Mouse (Mus musculus) heart, embryonic 13.5 days (tissue): ENCODE measurements around the gene Pou4f2. TPM values are rescaled to one million over a fixed set of nuclear protein-coding genes. Genes with fewer than 3 reads are reported as not detected.
A peak's percentile ranks its signal among the peaks of the same experiment; 100 is the strongest.

Experiments
- ATAC-seq: fragments of 200-750 bp; cut with Nextera tagmentation; 2 replicates; pipeline ENCODE4 v1.8.0; 2017; ENCODE audit warnings: moderate TSS enrichment; ENCODE audit not compliant: insufficient number of reproducible peaks, low FRiP score, low TSS enrichment; ENCODE audit errors: extremely low read depth
- H3K27ac ChIP-seq: fragments of 300-500 bp; sonication (generic); replicated peaks from 2 replicates; pipeline ENCODE4 v1.5.1; 2015; ENCODE audit warnings: moderate library complexity, mild to moderate bottlenecking, inconsistent platforms
- H3K27me3 ChIP-seq: fragments of 300-500 bp; sonication (generic); replicated peaks from 2 replicates; pipeline ENCODE4 v1.6.1; 2015; ENCODE audit warnings: mild to moderate bottlenecking, inconsistent platforms
- H3K36me3 ChIP-seq: fragments of 300-500 bp; sonication (generic); 2 replicates; pipeline ENCODE4 v1.6.1; 2015; ENCODE audit warnings: mild to moderate bottlenecking, inconsistent platforms
- H3K4me1 ChIP-seq: fragments of 300-500 bp; sonication (generic); 2 replicates; pipeline ENCODE4 v1.6.1; 2015; ENCODE audit warnings: inconsistent platforms
- H3K4me2 ChIP-seq: fragments of 300-500 bp; sonication (generic); 2 replicates; pipeline ENCODE4 v1.6.1; 2015; ENCODE audit warnings: inconsistent platforms, mild to moderate bottlenecking, moderate library complexity
- H3K4me3 ChIP-seq: fragments of 300-500 bp; sonication (generic); 2 replicates; pipeline ENCODE4 v1.5.1; 2015; ENCODE audit warnings: moderate library complexity, mild to moderate bottlenecking, inconsistent platforms
- H3K9ac ChIP-seq: fragments of 300-500 bp; sonication (generic); 2 replicates; pipeline ENCODE4 v1.6.1; 2015; ENCODE audit warnings: inconsistent platforms, mild to moderate bottlenecking, moderate library complexity
- H3K9me3 ChIP-seq: fragments of 300-500 bp; sonication (generic); 2 replicates; pipeline ENCODE4 v1.6.1; 2016; ENCODE audit warnings: inconsistent platforms
- WGBS: fragments of 180-500 bp; shearing (Covaris S2); methylation state at CpG from one replicate; pipeline ENCODE4 v1.1.7; 2015; ENCODE audit warnings: mixed read lengths; 5-methylcytosine and 5-hydroxymethylcytosine counted together
- polyA plus RNA-seq: library from polyadenylated mRNA; unstranded; fragments of >200 nt; fragmentation: Nextera tagmentation; extraction: Ambion mirVana; gene quantifications from 2 replicates; pipeline ENCODE4 v1.2.1, GENCODE M21; 2015

The Pou4f2 gene
- polyA plus RNA-seq, 1 experiment from 2014 or later, result not detected

DNA sequence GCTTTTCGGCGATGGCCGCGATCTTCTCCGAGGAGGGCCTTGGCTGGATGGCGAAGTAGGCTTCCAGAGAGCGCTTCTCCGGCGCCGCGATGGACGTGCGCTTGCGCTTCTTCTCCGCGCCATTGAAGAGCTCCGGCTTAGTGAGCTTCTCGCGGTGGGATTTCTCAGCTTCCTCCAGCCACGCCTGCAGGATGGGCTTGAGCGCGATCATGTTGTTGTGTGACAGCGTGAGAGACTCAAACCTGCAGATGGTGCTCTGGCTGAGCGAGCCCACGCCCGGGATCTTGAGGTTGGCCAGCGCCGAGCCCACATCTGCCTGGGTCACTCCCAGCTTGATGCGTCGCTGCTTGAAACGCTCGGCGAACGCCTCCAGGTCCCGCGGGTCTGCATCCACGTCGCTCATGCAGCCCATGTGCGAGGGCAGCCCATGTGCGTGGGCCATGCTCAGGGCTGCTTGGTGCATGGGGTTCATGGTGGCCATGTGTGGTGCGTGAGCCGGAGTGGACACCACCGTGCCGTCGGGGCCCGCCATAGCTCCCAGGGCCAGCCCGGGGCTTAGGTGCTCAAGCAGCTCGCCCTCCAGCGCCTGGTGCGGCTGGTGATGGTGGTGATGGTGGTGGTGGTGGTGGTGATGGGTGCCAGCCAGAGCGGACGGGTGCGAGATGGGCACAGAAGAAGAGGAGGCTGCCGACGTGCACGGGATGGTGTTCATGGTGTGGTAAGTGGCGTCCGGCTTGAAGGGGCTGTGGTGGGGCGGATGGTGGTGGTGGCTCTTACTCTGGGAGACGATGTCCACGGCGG lies 1.4 kb downstream of the Pou4f2 start:
- 1% methylated on average over 62 of the region's 62 CpGs for WGBS
- Histone ChIP-seq H3K27me3 (peaks cover 93% of the 10 kb centered on the region), H3K36me3 (no peaks in the 10 kb centered on the region), H3K4me1 (peaks cover 35% of the 10 kb centered on the region), H3K4me3 (peak overlapping the region; percentile 54), H3K9me3 (no peaks in the 10 kb centered on the region), H3K4me2 (peak overlapping the region; percentile 84), H3K27ac (no peak overlapping the region), H3K9ac (no peak overlapping the region)
- no peak for ATAC-seq

GRCm38 (mm10) chr8:78434340-78434739 lies 2.1 kb downstream of the Pou4f2 start:
- H3K9ac ChIP-seq, result no peak overlapping the region
- WGBS, result 4% methylated on average over 8 of the region's 8 CpGs
- no peak for ATAC-seq
- H3K27ac ChIP-seq, result no peak overlapping the region
- peaks cover 95% of the 10 kb centered on the region for H3K27me3 ChIP-seq
- no peaks in the 10 kb centered on the region for H3K9me3 ChIP-seq
- peak overlapping the region; percentile 54 for H3K4me3 ChIP-seq
- peak overlapping the region; percentile 84 for H3K4me2 ChIP-seq
- no peaks in the 10 kb centered on the region for H3K36me3 ChIP-seq
- peaks cover 35% of the 10 kb centered on the region for H3K4me1 ChIP-seq

DNA sequence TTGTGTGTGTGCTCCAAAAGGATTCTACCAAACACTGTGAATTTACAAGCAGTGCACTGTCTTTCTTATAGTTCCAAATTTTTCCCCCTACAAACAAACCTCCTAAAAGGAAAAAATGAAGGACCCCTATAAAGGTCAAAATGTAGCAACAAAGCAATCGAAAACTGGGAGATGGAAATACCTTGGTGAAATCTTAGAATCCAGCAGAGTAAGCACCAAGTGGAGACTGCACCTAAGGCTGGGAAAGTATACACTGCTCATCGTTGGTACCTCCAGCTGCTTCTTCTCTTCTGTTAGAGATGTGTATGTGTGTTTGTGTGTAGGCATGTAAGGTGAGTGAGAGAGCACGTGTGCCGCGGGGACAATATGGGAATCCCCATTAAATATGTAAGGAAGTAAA lies 3.1 kb downstream of the Pou4f2 start:
- ATAC-seq, result no peak
- H3K27me3 ChIP-seq, result peaks cover 93% of the 10 kb centered on the region
- no peak overlapping the region for H3K4me2 ChIP-seq
- no peak overlapping the region for H3K27ac ChIP-seq
- no peaks in the 10 kb centered on the region for H3K9me3 ChIP-seq
- H3K36me3 ChIP-seq, result no peaks in the 10 kb centered on the region
- WGBS, result 17% methylated on average over 5 of the region's 5 CpGs
- no peak overlapping the region for H3K9ac ChIP-seq
- no peak overlapping the region for H3K4me3 ChIP-seq
- H3K4me1 ChIP-seq, result peaks cover 35% of the 10 kb centered on the region

- Histone ChIP-seq H3K27me3 (peaks cover 93% of the 10 kb centered on the region), H3K36me3 (no peaks in the 10 kb centered on the region), H3K9me3 (no peaks in the 10 kb centered on the region), H3K27ac (no peak overlapping the region), H3K9ac (no peak overlapping the region), H3K4me2 (no peak overlapping the region), H3K4me1 (peaks cover 30% of the 10 kb centered on the region), H3K4me3 (no peak overlapping the region)
- WGBS, result 26% methylated on average over 1 of the region's 1 CpGs
- ATAC-seq, result no peak
Measured at GRCm38 (mm10) chr8:78432451-78432850, 4.0 kb downstream of the Pou4f2 start.

- Histone ChIP-seq H3K9me3 (no peaks in the 10 kb centered on the region), H3K27ac (no peak overlapping the region), H3K9ac (no peak overlapping the region), H3K36me3 (no peaks in the 10 kb centered on the region), H3K4me1 (peaks cover 20% of the 10 kb centered on the region), H3K4me2 (no peak overlapping the region), H3K27me3 (peaks cover 93% of the 10 kb centered on the region), H3K4me3 (no peak overlapping the region)
- 4% methylated on average over 4 of the region's 4 CpGs for WGBS
- no peak for ATAC-seq
Measured at GRCm38 (mm10) chr8:78431356-78431755, 5.1 kb downstream of the Pou4f2 start.

DNA sequence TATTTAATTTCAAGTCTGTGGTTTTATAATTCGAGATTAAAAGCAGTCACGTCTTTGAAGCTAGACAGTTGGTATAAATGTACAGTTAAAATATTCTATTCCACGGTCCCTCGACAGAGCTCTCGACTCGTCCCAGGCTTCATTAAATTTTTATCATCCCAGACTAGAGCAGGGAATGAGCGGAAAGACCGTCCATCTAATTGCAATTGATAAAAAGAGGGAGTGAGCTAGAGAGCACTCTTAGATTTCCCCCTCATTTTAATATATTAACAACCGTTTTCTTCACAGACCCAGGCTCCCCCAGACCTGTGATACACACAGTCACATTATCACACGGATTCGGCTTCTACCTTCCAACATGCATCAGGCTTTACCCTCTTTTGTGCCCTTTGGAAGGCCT lies 8.3 kb downstream of the Pou4f2 start:
- no peak overlapping the region for H3K4me2 ChIP-seq
- 4% methylated on average over 11 of the region's 11 CpGs for WGBS
- no peak for ATAC-seq

GRCm38 (mm10) chr8:78427769-78428130 lies 8.7 kb downstream of the Pou4f2 start:
- ATAC-seq, result no peak
- WGBS, result 3% methylated on average over 8 of the region's 8 CpGs
- H3K4me1 ChIP-seq, result no peaks in the 10 kb centered on the region
- H3K36me3 ChIP-seq, result no peaks in the 10 kb centered on the region
- no peak overlapping the region for H3K4me2 ChIP-seq
- no peak overlapping the region for H3K9ac ChIP-seq
- no peak overlapping the region for H3K4me3 ChIP-seq
- peaks cover 94% of the 10 kb centered on the region for H3K27me3 ChIP-seq
- no peak overlapping the region for H3K27ac ChIP-seq
- no peaks in the 10 kb centered on the region for H3K9me3 ChIP-seq

More for the DNA sequence above, 8.3 kb downstream of the Pou4f2 start:
- Histone ChIP-seq H3K27ac (no peak overlapping the region), H3K4me1 (no peaks in the 10 kb centered on the region), H3K9me3 (no peaks in the 10 kb centered on the region), H3K4me3 (no peak overlapping the region), H3K9ac (no peak overlapping the region), H3K36me3 (no peaks in the 10 kb centered on the region), H3K27me3 (peaks cover 93% of the 10 kb centered on the region)

GRCm38 (mm10) chr8:78426875-78427768 lies 9.3 kb downstream of the Pou4f2 start:
- no peak overlapping the region for H3K4me3 ChIP-seq
- no peak overlapping the region for H3K9ac ChIP-seq
- H3K9me3 ChIP-seq, result no peaks in the 10 kb centered on the region
- ATAC-seq, result no peak
- no peaks in the 10 kb centered on the region for H3K36me3 ChIP-seq
- WGBS, result 3% methylated on average over 32 of the region's 32 CpGs
- H3K27me3 ChIP-seq, result peaks cover 94% of the 10 kb centered on the region
- no peak overlapping the region for H3K4me2 ChIP-seq
- no peak overlapping the region for H3K27ac ChIP-seq
- H3K4me1 ChIP-seq, result no peaks in the 10 kb centered on the region

DNA sequence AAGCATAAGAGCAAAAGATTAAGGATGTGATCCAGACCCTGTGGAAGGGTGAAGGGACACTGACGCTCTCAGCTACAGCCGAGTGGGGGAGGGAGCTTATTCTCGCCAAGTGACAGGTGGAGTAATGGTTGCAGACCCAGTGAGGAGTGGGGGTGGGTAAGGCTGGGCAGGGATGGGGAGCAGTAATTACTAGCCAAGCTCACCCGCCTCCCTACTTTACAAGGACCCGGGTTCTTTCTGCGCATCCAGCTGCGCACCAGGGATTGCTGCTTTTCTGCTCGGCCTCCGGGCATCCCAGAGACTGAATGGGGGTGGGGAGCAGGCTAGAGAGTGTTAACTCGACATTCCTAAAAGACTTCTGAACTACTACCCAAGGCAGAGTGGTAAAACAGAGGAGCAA lies 10.0 kb downstream of the Pou4f2 start:
- Histone ChIP-seq H3K4me3 (no peak overlapping the region), H3K27ac (no peak overlapping the region), H3K9me3 (no peaks in the 10 kb centered on the region), H3K9ac (no peak overlapping the region), H3K4me1 (no peaks in the 10 kb centered on the region), H3K27me3 (peaks cover 94% of the 10 kb centered on the region), H3K36me3 (no peaks in the 10 kb centered on the region), H3K4me2 (no peak overlapping the region)
- 2% methylated on average over 10 of the region's 10 CpGs for WGBS
- no peak for ATAC-seq

DNA sequence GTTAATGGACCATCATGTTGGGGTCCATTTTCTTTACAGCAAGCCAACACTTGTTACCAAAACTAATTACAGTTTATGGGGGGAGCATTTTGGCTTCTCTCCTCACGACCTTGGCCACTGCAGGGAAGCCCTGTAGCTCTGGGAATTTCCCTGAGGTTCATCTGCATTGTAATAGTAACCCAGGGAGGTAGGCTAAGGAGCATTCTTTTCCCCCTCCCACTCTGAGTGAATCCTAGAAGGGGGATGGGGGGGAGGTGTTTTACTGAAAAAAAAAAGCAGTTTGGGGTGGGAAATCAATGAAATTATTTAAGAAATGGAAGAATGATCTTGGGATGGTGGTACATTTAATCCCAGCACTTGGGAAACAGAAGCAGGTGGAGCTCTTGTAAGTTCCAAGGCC lies 12.5 kb downstream of the Pou4f2 start:
- Histone ChIP-seq H3K4me3 (no peak overlapping the region), H3K4me2 (no peak overlapping the region), H3K9me3 (no peaks in the 10 kb centered on the region), H3K27ac (no peak overlapping the region), H3K36me3 (no peaks in the 10 kb centered on the region), H3K27me3 (peaks cover 98% of the 10 kb centered on the region), H3K4me1 (peaks cover 13% of the 10 kb centered on the region), H3K9ac (no peak overlapping the region)
- 2% methylated on average over 1 of the region's 1 CpGs for WGBS
- no peak for ATAC-seq

DNA sequence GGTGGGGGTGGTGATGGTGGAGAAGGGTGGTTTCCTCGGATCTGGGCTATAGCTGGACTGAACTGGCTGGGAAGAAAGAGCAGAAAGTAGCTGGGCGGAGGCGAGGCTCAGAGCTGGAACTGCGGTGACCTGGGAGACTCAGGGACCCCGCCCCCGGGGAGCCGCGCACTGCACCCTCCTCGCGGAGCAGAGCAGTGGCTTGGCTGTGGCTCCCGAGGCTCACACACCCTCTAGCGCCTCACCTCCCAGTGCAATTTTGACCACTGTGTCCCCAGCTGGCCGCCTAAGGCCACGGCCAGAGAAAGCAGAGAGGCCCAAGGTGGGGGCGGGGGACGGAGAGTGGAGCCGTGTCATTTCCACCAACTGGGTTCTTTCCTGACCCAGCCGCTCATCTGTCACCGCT lies 16.3 kb downstream of the Pou4f2 start:
- Histone ChIP-seq H3K4me3 (peak overlapping the region; percentile 48), H3K27ac (no peak overlapping the region), H3K36me3 (no peaks in the 10 kb centered on the region), H3K4me1 (peaks cover 13% of the 10 kb centered on the region), H3K9ac (peak overlapping the region; percentile 68), H3K4me2 (peak overlapping the region; percentile 76), H3K9me3 (no peaks in the 10 kb centered on the region), H3K27me3 (peaks cover 74% of the 10 kb centered on the region)
- 0% methylated on average over 19 of the region's 19 CpGs for WGBS
- no peak for ATAC-seq
